Mouse (Mus musculus): Measurements from ENCODE around the gene Ptpn3. TPM values are rescaled to one million over a fixed set of nuclear protein-coding genes. Genes with fewer than 3 reads are reported as not detected.
"Not testable (repeated sequence)": the region's sequence is repeated elsewhere in the genome, so short reads cannot be mapped to it uniquely, and the experiment has no call there.

Gene Ptpn3
- polyA plus RNA-seq, 1 experiment: 23.5 TPM

- DNase-seq (ENCODE audit: low spot score): no peak
Observed at GRCm38 (mm10) chr4:57224776-57225175, 76.9 kb downstream of the Ptpn3 start.

GRCm38 (mm10) chr4:57217746-57218145, 83.9 kb downstream of the Ptpn3 start:
- no peak for DNase-seq (ENCODE audit: low spot score)

GRCm38 (mm10) chr4:57216535-57216934, 85.1 kb downstream of the Ptpn3 start:
- no peak for DNase-seq (ENCODE audit: low spot score)

- no peak for DNase-seq (ENCODE audit: low spot score)
Observed at GRCm38 (mm10) chr4:57214852-57215251, 86.8 kb downstream of the Ptpn3 start.

GRCm38 (mm10) chr4:57214114-57214513, 87.5 kb downstream of the Ptpn3 start:
- no peak for DNase-seq (ENCODE audit: low spot score)

- DNase-seq (ENCODE audit: low spot score): no peak
Observed at GRCm38 (mm10) chr4:57211706-57212105, 89.9 kb downstream of the Ptpn3 start.

- DNase-seq (ENCODE audit: low spot score): no peak
Observed at GRCm38 (mm10) chr4:57205908-57206307, 95.7 kb downstream of the Ptpn3 start.

GRCm38 (mm10) chr4:57204780-57205179, 96.9 kb downstream of the Ptpn3 start:
- no peak for DNase-seq (ENCODE audit: low spot score)

GRCm38 (mm10) chr4:57202660-57203361, 98.8 kb downstream of the Ptpn3 start:
- DNase-seq (ENCODE audit: low spot score): no peak

- no peak for DNase-seq (ENCODE audit: low spot score)
Observed at GRCm38 (mm10) chr4:57202132-57202531, 99.5 kb downstream of the Ptpn3 start.

GRCm38 (mm10) chr4:57200661-57201060, 101.0 kb downstream of the Ptpn3 start:
- no peak for DNase-seq (ENCODE audit: low spot score)

GRCm38 (mm10) chr4:57198666-57199393, 102.8 kb downstream of the Ptpn3 start:
- DNase-seq (ENCODE audit: low spot score): not testable (repeated sequence)

GRCm38 (mm10) chr4:57191543-57192283, 109.9 kb downstream of the Ptpn3 start:
- DNase-seq (ENCODE audit: low spot score): no peak

- DNase-seq (ENCODE audit: low spot score): no peak
Observed at GRCm38 (mm10) chr4:57189881-57190280, 111.8 kb downstream of the Ptpn3 start.

- no peak for DNase-seq (ENCODE audit: low spot score)
Observed at GRCm38 (mm10) chr4:57186035-57186434, 115.6 kb downstream of the Ptpn3 start.

GRCm38 (mm10) chr4:57185462-57185861, 116.2 kb downstream of the Ptpn3 start:
- DNase-seq (ENCODE audit: low spot score): no peak

- DNase-seq (ENCODE audit: low spot score): no peak
Observed at GRCm38 (mm10) chr4:57183493-57183892, 118.1 kb downstream of the Ptpn3 start.

- DNase-seq (ENCODE audit: low spot score): no peak
Observed at GRCm38 (mm10) chr4:57181538-57181937, 120.1 kb downstream of the Ptpn3 start.

GRCm38 (mm10) chr4:57178881-57179280, 122.8 kb downstream of the Ptpn3 start:
- DNase-seq (ENCODE audit: low spot score): no peak

GRCm38 (mm10) chr4:57175329-57175728, 126.3 kb downstream of the Ptpn3 start:
- no peak for DNase-seq (ENCODE audit: low spot score)

- DNase-seq (ENCODE audit: low spot score): no peak
Observed at GRCm38 (mm10) chr4:57172861-57173260, 128.8 kb downstream of the Ptpn3 start.

GRCm38 (mm10) chr4:57171817-57172216, 129.8 kb downstream of the Ptpn3 start:
- DNase-seq (ENCODE audit: low spot score): no peak

GRCm38 (mm10) chr4:57168680-57169079, 133.0 kb downstream of the Ptpn3 start:
- no peak for DNase-seq (ENCODE audit: low spot score)
